Mouse (Mus musculus) right cerebral cortex, adult 18-20 months (tissue): ENCODE data around the gene Fam49a.

ENCODE experiments used
- DNase-seq: peaks from one replicate; pipeline ENCODE4 v3.0.0; 2022; ENCODE audit warnings: mixed read lengths

The Fam49a gene

DNA sequence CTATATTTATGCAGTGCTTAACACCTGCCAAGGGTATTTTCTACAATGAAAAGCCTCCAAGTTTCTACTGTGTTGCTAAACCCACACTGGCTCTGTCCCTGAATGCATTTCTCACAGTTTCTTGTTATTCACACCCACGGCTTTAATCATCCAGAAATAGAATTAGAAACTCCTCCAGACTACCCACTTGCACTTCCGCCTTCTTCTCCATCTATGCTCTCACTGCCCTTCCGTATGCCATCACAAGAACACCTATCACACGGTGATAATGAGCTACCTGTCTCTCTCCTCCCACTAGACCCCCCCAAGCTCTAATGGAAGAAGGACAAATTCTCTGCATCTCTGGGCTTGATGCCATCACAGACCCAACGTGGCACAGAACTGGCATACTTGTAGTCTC, 105.5 kb downstream of the Fam49a start:
- DNase-seq, result peak; percentile 70

GRCm38 (mm10) chr12:12373111-12373862, 111.3 kb downstream of the Fam49a start:
- DNase-seq, result no peak

GRCm38 (mm10) chr12:12379056-12379455, 117.1 kb downstream of the Fam49a start:
- no peak for DNase-seq

DNA sequence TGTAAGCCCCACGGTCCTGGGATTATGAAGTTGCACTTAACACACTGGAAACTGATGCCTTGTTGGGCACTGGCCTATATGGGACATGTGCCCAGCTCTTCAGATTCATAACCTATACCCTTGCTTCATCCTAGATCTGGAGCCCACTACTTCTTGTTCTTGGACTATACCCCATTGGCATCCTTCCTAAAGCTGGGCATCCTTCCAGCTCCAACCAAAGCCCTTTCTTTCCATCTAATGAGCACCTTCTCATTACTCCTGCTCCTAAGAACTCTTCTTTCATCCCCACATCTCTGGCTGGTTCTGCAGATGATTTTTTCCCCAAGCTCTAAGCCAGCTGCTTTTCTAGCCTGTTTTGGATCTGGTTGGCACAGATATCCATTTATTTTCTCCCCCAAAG, 127.3 kb downstream of the Fam49a start:
- no peak for DNase-seq

- peak; percentile 59 for DNase-seq
Observed at GRCm38 (mm10) chr12:12396224-12396623, 134.3 kb downstream of the Fam49a start.

GRCm38 (mm10) chr12:12401051-12401465, 139.1 kb downstream of the Fam49a start:
- DNase-seq, result peak; percentile 39

GRCm38 (mm10) chr12:12401504-12401903, 139.6 kb downstream of the Fam49a start:
- DNase-seq, result no peak

- no peak for DNase-seq
Observed at GRCm38 (mm10) chr12:12405491-12406110, 143.7 kb downstream of the Fam49a start.

DNA sequence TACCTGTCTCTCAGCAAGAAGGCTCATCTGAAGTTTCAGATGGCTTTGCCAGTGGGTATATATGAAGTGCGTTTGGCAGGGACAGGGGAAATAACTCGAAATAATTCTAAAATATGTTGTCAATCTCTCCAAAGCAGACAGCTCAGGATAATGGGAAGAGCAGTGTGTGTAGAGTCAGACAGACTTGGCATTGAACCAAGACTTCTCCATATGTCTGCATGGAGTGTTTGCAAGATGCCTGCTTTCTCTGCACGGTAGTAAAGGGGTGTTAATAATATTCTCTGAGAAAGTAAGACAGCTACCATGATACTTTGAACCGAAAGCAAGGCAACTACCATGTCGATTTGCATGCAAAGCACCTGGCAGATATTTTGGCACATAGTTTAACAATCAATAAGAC, 147.1 kb downstream of the Fam49a start:
- no peak for DNase-seq

DNA sequence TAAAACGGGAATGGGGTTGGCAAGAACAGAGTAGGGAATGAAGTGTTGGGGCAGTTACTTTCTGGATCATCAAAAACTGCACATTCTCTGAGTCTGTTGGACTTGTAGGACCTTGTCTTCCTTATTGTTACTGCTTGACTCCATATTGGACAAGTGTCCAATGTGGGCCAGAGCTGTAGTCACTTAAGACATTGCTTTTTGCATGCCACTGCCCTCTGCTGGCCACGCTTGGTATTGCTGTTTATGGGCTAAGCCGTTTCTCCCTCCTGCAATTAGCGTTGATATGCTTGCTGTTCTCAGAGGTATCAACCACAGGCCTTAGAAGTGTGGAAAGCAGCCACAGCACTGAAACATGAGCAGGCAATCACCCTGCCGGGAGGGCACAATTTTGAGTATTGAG, 150.7 kb downstream of the Fam49a start:
- DNase-seq, result peak; percentile 51

DNA sequence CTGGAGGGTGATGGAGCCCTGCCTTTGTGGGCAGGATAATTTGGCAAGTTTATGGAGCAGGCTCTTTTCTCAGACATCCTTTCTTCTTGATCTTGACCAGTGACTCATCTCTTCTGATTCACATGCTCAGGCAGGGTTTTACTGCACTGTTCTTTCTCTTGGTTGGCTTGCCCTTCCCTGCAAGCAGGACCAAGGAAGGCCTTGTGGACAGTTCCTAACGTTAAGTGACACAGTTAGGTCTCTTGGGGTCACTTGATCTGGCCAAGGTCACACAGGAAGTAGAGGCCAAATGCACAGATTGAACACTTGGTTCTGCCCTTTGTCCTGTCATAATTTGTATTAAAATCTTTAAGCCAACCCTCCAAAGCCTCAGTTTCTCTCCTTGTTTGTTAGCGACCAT, 158.5 kb downstream of the Fam49a start:
- no peak for DNase-seq

DNA sequence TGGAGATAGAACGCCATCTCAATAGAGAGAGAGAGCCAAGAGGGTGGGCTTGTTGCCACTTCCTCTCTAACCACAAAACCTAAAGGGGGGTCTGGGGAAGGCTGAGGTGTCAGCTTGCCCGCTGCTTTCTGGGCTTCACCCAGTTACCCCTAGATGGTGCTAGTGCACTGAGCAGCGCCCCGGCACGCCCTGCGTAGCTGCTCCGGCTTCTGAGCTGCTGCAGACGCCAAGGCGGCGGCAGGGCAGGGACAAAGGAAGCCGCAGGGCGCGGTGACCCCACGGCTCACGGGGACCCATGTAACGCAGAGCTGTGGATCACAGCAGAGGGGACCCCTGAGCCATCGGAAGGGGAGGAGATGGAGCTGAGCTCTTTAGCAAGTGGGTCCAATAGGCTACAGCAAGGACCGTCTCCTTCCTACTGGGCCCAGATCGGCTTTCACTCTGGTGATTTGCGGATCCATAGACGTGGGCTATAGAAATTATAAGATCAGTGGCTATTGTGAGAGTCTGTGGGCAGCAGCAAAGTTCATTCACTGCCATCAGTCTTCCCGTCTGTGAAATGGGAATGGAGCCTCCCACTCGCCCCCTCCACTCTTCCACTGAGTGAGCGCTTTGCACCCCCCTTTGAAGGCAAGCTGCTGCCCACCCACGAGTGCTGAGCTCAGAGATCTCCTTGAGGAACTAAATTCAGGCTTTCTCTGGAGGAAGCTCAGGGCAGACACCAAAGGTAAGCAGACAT, 159.1 kb downstream of the Fam49a start:
- DNase-seq, result peak; percentile 77

DNA sequence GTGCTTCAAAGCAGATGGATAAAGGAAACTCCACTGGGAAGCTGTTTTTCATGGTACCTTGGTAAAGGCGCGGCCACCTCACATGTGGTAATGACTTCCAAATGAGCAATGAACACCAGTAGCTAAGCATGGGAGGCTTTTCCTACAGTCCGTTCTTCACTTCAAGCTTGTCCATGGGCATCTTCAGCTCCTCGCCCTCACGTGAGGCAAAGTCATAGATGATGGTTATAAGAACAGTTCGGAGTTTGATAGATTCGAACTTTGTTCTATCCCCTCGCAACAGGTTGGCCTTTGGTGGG, 159.6 kb downstream of the Fam49a start:
- DNase-seq, result no peak

- DNase-seq, result no peak
Observed at GRCm38 (mm10) chr12:12425188-12425587, 163.2 kb downstream of the Fam49a start.

GRCm38 (mm10) chr12:12427285-12427684, 165.3 kb downstream of the Fam49a start:
- no peak for DNase-seq

DNA sequence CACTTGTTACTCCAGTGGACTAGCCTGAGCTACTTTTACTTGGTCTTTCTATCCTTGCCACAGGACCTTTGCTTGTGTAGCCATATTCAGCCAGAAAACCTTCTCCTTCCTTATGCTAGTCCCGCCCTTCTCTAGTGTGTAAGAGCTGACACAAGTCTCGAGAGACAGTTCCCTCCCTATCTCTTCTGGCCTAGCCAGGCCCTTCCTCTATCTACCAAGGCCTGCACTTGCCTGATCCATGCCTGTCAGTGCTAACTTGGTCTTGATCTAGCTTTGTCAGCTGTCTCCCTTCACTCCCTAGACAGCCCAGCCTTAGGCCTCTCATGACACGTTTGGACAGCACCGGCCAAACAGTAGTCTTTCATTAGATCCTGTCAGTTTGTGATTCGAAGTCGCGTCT, 166.9 kb downstream of the Fam49a start:
- DNase-seq, result no peak
